Mouse (Mus musculus) hindbrain, embryonic 15.5 days (tissue): ENCODE measurements at regions not wholly inside any gene's neighbourhood (a gene's known extent, or its start where the extent isn't known, plus 50 kb on each side); places are given as distances from the start of the nearest gene placed in this dataset.
A peak's percentile ranks its signal among the peaks of the same experiment; 100 is the strongest.

Experiments
- ATAC-seq: fragments of 200-750 bp; cut with Nextera tagmentation; 2 replicates; pipeline ENCODE4 v1.8.0; 2017; ENCODE audit warnings: low read depth, moderate number of reproducible peaks, moderate TSS enrichment; ENCODE audit not compliant: low FRiP score
- H3K27ac ChIP-seq: fragments of 300-500 bp; sonication (generic); replicated peaks from 2 replicates; pipeline ENCODE4 v1.5.1; 2015; ENCODE audit warnings: mild to moderate bottlenecking, inconsistent platforms
- H3K27me3 ChIP-seq: fragments of 300-500 bp; sonication (generic); 2 replicates; pipeline ENCODE4 v1.6.1; 2015; ENCODE audit warnings: control low read depth, inconsistent platforms
- H3K36me3 ChIP-seq: fragments of 300-500 bp; sonication (generic); 2 replicates; pipeline ENCODE4 v1.6.1; 2015; ENCODE audit warnings: control low read depth, inconsistent platforms
- H3K4me1 ChIP-seq: fragments of 300-500 bp; sonication (generic); replicated peaks from 2 replicates; pipeline ENCODE4 v1.6.1; 2015; ENCODE audit warnings: control low read depth, inconsistent platforms
- H3K4me2 ChIP-seq: fragments of 300-500 bp; sonication (generic); 2 replicates; pipeline ENCODE4 v1.6.1; 2015; ENCODE audit warnings: moderate library complexity, mild to moderate bottlenecking, inconsistent platforms
- H3K4me3 ChIP-seq: fragments of 300-500 bp; sonication (generic); 2 replicates; pipeline ENCODE4 v1.5.1; 2015; ENCODE audit warnings: mild to moderate bottlenecking, inconsistent platforms
- H3K9ac ChIP-seq: fragments of 300-500 bp; sonication (generic); 2 replicates; pipeline ENCODE4 v1.6.1; 2015; ENCODE audit warnings: inconsistent platforms
- H3K9me3 ChIP-seq: fragments of 300-500 bp; sonication (generic); 2 replicates; pipeline ENCODE4 v1.6.1; 2016; ENCODE audit warnings: control low read depth, inconsistent platforms
- WGBS: fragments of 180-500 bp; shearing (Covaris S2); methylation state at CpG from one replicate; pipeline ENCODE4 v1.1.7; 2015; 5-methylcytosine and 5-hydroxymethylcytosine counted together

DNA sequence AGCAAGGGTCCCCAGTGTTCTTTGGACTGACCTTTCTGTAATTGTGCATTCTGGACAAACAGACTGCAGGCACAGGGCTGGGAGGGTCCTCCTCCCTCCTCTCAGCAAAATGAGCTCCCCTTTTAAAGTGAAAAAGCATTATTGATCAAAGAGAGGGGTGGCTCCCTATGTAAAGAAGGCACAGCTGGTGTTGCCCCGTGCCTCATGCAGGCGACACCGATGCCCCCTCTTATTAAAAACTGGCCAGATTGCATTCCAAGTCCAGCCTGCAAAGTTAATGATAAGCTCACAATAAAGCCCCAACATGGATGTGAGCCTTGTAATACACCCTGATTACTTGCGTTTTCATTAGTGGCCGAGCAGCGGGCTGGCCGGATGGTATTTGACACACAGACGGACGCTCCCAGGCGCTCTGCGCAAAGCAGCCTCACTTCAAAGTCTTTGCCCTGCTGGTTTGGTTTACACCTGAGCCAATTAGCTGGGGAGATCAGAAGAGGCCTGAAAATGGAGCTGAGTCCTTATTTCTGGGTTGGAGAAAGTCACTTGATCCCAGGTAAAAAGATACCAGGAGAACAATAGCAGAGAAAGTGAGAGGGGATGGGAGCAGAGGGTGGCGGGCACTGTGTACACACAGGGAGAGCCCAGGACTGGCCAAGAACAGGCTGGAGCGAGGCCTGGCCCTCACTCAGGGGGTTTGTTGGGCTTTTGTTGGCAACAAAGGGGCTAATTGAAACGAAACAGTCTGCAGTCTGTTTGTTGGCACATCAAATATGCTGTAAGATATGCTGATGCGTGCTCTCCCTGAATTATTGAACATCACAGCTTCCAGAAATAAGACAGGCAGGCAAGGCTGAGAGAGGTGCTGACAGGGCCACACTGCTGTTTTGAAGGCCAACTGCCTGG is 301.4 kb upstream of the Irx4 start:
- peaks cover 16% of the 10 kb centered on the region for H3K4me1 ChIP-seq
- H3K4me3 ChIP-seq = no peak overlapping the region
- 0 out of 2 replicates have a peak overlapping the region, but pooled peaks have one; percentile 9 for H3K4me2 ChIP-seq
- H3K27me3 ChIP-seq = 0 out of 2 replicates have a peak, but pooled peaks cover 11% of the 10 kb centered on the region
- H3K9me3 ChIP-seq = no peaks in the 10 kb centered on the region
- no peak overlapping the region for H3K9ac ChIP-seq
- peak; percentile 76; the same call in 1 of the 2 replicates for ATAC-seq
- H3K27ac ChIP-seq = 0 out of 2 replicates have a peak overlapping the region, but pooled peaks have one; percentile 30
- H3K36me3 ChIP-seq = no peaks in the 10 kb centered on the region
- WGBS = 13% methylated on average over 15 of the region's 15 CpGs

DNA sequence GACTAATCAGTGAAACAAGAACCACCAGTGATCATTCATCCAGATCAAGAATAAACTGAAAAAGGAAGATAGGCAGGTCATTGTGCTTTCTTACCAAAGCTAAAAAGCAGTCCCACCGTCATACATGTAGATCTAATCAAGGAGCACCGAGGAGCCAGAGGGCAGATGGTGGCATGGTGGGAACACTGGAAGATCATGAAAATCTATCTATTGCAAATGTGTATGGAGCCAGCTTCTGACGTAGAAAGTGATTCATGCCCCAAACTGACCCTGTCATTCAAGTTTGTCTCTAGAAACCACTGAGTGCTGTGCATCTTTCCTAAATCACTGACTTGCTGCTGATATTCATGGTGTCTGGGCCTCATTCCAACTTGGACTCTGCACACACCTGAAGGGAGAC is 299.0 kb upstream of the Irx4 start:
- WGBS = 90% methylated on average over 3 of the region's 3 CpGs
- H3K4me3 ChIP-seq = no peak overlapping the region
- no peak overlapping the region for H3K27ac ChIP-seq
- H3K9me3 ChIP-seq = no peaks in the 10 kb centered on the region
- H3K36me3 ChIP-seq = no peaks in the 10 kb centered on the region
- 0 out of 2 replicates have a peak, but pooled peaks cover 11% of the 10 kb centered on the region for H3K27me3 ChIP-seq
- no peak overlapping the region for H3K9ac ChIP-seq
- no peak overlapping the region for H3K4me2 ChIP-seq
- no peak for ATAC-seq
- peaks cover 16% of the 10 kb centered on the region for H3K4me1 ChIP-seq

DNA sequence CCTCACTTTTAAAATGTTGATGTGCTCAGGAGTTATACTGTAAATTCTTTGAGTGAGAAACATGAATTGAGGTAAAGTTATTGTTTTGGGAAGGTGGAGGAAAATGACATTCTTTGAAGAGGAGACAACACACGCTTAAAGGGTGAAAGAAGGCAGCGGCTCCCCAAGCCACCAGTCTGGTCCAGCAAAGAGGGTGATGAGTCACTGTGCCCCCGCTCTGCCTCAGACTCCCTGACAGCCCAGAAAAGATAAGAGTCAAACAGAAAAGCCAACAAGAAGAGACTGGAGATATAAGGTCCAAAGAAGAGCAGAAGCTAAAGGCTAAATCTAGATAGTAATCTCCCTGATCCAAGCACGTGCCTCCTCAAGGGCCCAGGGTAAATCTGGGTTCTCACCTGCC is 288.1 kb upstream of the Irx4 start:
- no peak for ATAC-seq
- Histone ChIP-seq H3K4me1 (no peaks in the 10 kb centered on the region), H3K9me3 (no peaks in the 10 kb centered on the region), H3K4me2 (no peak overlapping the region), H3K27ac (no peak overlapping the region), H3K9ac (no peak overlapping the region), H3K36me3 (no peaks in the 10 kb centered on the region), H3K4me3 (no peak overlapping the region), H3K27me3 (no peaks in the 10 kb centered on the region)
- WGBS = 96% methylated on average over 4 of the region's 4 CpGs

DNA sequence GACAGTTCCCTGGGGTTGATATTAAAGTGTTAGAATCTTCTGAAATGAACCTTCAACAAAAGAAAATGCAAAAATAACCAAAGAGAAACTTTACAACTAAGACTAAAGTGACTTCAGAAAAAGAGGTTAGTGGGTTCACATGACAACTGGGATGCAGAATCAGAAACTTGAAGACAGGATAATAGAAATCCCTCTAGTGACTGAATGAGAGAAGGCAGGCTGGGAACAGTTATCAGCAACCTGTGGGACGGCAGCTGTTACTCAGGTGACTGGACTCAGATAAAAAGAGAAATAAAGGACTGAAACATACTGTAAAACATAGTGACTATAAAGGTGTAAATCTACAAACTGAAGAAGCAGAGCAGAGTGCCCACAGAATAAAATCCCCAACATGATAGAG is 287.4 kb upstream of the Irx4 start:
- Histone ChIP-seq H3K27me3 (no peaks in the 10 kb centered on the region), H3K9ac (no peak overlapping the region), H3K4me2 (no peak overlapping the region), H3K9me3 (no peaks in the 10 kb centered on the region), H3K4me1 (no peaks in the 10 kb centered on the region), H3K4me3 (no peak overlapping the region), H3K27ac (no peak overlapping the region), H3K36me3 (no peaks in the 10 kb centered on the region)
- 35% methylated on average over 1 of the region's 1 CpGs for WGBS
- ATAC-seq = no peak

DNA sequence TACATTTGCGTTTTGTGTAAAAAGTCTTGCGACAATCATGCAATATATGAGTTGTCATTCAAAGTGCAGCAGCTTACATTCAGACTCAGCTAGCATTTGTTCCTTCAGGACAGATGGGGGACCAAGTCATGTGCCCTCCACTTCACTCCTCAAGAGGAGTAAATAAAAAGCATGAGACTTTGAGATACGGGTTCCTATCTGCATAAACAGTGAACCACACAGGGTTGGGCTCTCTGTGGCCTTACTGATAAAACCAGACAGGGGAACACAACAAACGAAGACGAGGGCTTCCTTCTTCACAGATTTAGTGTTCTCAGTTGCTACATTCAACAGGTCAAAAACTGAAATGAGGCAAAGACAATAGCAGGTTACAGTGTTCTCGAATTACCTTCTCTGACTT is 283.1 kb upstream of the Irx4 start:
- H3K4me2 ChIP-seq = no peak overlapping the region
- no peaks in the 10 kb centered on the region for H3K36me3 ChIP-seq
- no peaks in the 10 kb centered on the region for H3K4me1 ChIP-seq
- H3K4me3 ChIP-seq = no peak overlapping the region
- H3K27me3 ChIP-seq = no peaks in the 10 kb centered on the region
- H3K9ac ChIP-seq = no peak overlapping the region
- WGBS = 89% methylated on average over 6 of the region's 6 CpGs
- H3K27ac ChIP-seq = no peak overlapping the region
- no peak for ATAC-seq
- no peaks in the 10 kb centered on the region for H3K9me3 ChIP-seq

DNA sequence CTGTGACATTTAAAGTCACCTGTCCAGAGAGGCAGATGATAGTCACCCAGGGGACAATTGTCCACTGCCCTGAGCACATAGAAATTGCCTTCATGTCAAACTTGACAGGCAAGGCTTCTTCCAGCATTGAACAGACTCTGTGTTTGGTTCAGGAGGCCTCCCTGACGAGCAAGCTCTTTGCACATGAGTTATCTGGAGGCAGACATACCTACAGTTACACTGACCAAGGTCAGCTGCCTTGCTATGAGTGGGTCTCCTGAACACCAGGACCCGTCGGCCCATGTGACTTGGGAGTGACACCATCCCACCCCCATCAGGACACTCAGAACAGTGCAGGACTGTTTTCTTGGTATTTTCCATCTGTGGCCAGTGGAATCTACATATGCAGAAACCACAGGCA is 282.3 kb upstream of the Irx4 start:
- no peak for ATAC-seq
- Histone ChIP-seq H3K4me3 (no peak overlapping the region), H3K9ac (no peak overlapping the region), H3K36me3 (no peaks in the 10 kb centered on the region), H3K9me3 (no peaks in the 10 kb centered on the region), H3K4me2 (no peak overlapping the region), H3K27ac (no peak overlapping the region), H3K4me1 (no peaks in the 10 kb centered on the region), H3K27me3 (no peaks in the 10 kb centered on the region)
- 88% methylated on average over 3 of the region's 3 CpGs for WGBS

DNA sequence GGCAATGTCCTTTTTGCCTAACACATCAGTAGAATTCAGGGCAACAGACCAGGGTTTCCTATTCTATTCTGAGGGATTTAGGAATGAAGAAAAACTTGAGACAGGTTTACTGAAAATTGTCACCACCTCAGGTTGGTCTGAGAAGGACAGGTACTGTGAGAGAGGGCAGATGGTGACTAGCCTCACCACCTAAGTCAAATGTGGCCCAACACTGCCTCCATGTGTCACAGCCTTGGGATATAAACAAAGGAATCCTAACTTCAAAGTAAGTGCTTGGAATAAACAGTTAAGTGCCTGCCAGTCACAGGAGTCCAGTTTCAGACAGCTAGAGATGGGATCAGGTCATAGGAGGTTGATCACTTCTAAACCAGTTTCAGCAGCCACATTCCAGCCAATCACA is 281.3 kb upstream of the Irx4 start:
- ATAC-seq = no peak
- H3K27me3 ChIP-seq = no peaks in the 10 kb centered on the region
- H3K4me3 ChIP-seq = no peak overlapping the region
- no peak overlapping the region for H3K27ac ChIP-seq
- H3K4me2 ChIP-seq = no peak overlapping the region
- no peak overlapping the region for H3K9ac ChIP-seq
- H3K36me3 ChIP-seq = no peaks in the 10 kb centered on the region
- no peaks in the 10 kb centered on the region for H3K4me1 ChIP-seq
- no peaks in the 10 kb centered on the region for H3K9me3 ChIP-seq

DNA sequence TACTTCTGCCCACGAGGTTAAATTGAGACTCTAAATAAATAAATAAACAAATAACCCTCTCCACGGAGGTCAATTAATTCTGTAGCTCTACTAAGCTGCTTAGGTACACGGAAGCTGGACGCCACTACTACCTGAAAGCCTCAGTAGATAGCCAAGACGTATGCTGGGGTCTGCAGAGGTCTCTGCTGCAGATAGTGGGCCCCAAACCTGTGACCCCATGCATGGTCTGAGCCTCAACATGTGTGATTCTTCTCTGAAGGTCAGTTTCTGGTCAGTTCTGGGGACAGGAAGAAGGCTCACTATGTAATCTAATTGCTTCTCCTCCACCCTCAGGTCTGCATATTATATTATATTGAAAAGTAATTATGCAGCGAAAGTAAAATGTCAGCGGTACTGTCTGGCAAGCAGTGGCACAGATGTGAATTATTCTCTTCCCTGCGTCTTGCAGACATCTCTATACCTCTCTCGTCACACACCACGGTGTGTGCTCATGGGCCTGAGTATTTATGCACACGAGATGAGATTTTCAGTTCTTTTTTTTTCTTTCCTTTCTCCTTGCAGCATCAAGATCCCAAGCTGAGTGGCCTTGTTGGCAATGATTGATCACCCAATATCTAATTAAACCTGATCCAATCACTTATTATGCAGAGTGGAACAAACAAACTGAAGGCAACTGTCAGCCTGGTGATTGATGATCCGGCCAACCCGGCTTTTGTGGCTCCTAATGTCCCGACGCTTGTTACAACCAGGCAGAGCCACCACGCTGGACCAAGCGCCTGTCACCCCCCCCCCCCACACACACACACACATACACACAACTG is 267.5 kb upstream of the Irx4 start:
- peak; percentile 63 for ATAC-seq
- no peak overlapping the region for H3K9ac ChIP-seq
- H3K27me3 ChIP-seq = 0 out of 2 replicates have a peak, but pooled peaks cover 2% of the 10 kb centered on the region
- H3K4me3 ChIP-seq = no peak overlapping the region
- 0 out of 2 replicates have a peak overlapping the region, but pooled peaks have one; percentile 14 for H3K27ac ChIP-seq
- H3K4me2 ChIP-seq = no peak overlapping the region
- no peaks in the 10 kb centered on the region for H3K9me3 ChIP-seq
- H3K4me1 ChIP-seq = peaks cover 7% of the 10 kb centered on the region; the same call in 1 of the 2 replicates
- H3K36me3 ChIP-seq = no peaks in the 10 kb centered on the region
- WGBS = 33% methylated on average over 17 of the region's 17 CpGs

DNA sequence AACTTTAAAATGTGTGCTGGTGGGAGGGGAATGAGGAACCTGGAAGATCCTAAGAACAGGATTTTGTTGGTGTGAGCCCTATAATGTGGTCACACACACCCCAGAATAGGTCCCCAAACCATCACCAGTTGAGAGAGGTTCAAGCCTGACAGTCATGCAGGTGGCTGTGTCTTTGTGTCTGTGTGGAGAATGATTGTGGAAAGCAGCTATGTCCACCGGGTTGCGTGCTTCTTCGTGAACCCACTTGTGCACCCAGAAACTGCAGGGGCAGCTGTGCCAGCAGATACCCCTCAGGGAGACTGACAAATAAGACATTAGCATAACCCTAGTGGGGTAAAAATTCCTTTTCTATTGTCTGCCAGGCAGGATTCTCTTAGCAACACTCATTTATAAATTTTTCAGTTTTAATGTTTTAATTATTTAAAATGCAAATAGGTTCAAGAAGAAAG is 266.8 kb upstream of the Irx4 start:
- Histone ChIP-seq H3K9ac (no peak overlapping the region), H3K4me2 (no peak overlapping the region), H3K36me3 (no peaks in the 10 kb centered on the region), H3K9me3 (no peaks in the 10 kb centered on the region), H3K27me3 (0 out of 2 replicates have a peak, but pooled peaks cover 2% of the 10 kb centered on the region), H3K27ac (no peak overlapping the region), H3K4me1 (peaks cover 7% of the 10 kb centered on the region; the same call in 1 of the 2 replicates), H3K4me3 (no peak overlapping the region)
- 26% methylated on average over 3 of the region's 3 CpGs for WGBS
- ATAC-seq = peak; percentile 59; the same call in 1 of the 2 replicates

DNA sequence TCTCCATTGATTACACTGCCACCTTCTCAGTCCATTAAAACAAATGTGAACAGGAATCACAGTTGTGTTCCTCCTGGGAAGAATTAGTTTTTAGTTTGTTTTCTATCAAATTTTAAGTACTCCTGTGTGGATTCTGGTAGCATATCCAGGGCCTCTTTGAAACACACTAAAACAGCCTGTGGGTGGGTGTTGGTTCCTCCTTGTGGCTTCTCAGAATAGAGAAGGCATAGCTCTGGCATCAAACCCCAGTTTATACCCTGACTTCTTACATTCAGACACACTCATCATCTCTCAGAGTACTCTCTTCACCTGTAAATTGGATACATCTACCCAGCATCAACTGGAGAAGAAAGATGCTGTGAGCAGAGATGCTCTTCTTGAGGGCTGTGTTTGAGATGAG is 265.7 kb upstream of the Irx4 start:
- Histone ChIP-seq H3K9ac (no peak overlapping the region), H3K4me1 (peaks cover 7% of the 10 kb centered on the region; the same call in 1 of the 2 replicates), H3K27ac (no peak overlapping the region), H3K9me3 (no peaks in the 10 kb centered on the region), H3K4me3 (no peak overlapping the region), H3K27me3 (0 out of 2 replicates have a peak, but pooled peaks cover 2% of the 10 kb centered on the region), H3K4me2 (no peak overlapping the region), H3K36me3 (no peaks in the 10 kb centered on the region)
- ATAC-seq = no peak

DNA sequence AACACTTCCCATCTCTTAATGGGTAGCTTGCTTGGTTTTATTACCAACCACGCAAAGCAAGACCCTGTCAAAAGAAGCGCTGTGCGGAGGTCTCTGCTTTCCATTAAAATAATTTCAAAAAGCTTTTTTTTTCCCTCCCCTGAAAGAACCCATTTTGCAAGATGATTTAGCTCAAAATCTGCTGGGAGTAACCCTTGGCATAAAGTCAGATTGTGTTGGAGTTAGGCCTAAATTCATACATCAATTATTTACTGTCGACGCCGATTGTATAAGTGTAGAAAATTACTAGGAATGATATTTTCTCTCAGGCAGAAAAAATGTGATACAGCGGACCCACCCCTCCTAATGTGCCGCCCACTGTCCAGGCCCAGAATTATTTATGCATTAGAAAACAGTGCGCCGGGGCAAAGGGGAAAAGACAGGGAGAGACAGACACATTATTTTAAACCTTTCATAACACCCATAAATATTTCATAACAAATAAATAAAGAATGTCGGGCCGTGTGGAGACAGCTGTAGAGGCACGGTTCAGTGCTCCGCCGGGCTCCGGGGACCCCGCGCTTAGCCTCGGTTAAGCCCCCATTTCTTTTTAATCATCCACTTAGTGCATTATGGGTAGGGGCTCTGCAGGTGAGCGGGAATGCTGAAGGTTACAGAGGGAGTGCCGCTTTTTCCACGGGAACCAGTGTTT is 251.3 kb upstream of the Irx4 start:
- Histone ChIP-seq H3K27ac (no peak overlapping the region), H3K27me3 (peaks cover 3% of the 10 kb centered on the region; the same call in 1 of the 2 replicates), H3K36me3 (no peaks in the 10 kb centered on the region), H3K9ac (no peak overlapping the region), H3K9me3 (no peaks in the 10 kb centered on the region), H3K4me2 (peak overlapping the region; percentile 47), H3K4me1 (peaks cover 12% of the 10 kb centered on the region), H3K4me3 (peak overlapping the region; percentile 6; the same call in 1 of the 2 replicates)
- 36% methylated on average over 22 of the region's 22 CpGs for WGBS
- ATAC-seq = peak; percentile 54; the same call in 1 of the 2 replicates
